Mouse (Mus musculus) adrenal gland, postnatal 14 days (tissue): Measurements from ENCODE around the gene Nlrp10. TPM values are rescaled to one million over a fixed set of nuclear protein-coding genes. Genes with fewer than 3 reads are reported as not detected.

Source experiments
- DNase-seq: peaks from one replicate; pipeline ENCODE4 v3.0.0; 2021; ENCODE audit warnings: mixed read lengths
- total RNA-seq: library from RNA; stranded (reverse); gene quantifications from 2 replicates; pipeline ENCODE4 v1.2.3, GENCODE M21; 2021

Gene Nlrp10
- total RNA-seq, 1 experiment from 2014 or later = 0.41 TPM

GRCm38 (mm10) chr7:108894320-108894719, 35.7 kb downstream of the Nlrp10 start, which contains the start of gene Olfr519:
TSS of gene Olfr519 (minus strand) at chr7:108894420.
- DNase-seq = no peak

- DNase-seq = no peak
Measured at GRCm38 (mm10) chr7:108884906-108885305, 45.1 kb downstream of the Nlrp10 start, which contains the start of gene Olfr518. TSS of gene Olfr518 (minus strand) at chr7:108885006.

- no peak for DNase-seq
Measured at GRCm38 (mm10) chr7:108872279-108872678, 57.7 kb downstream of the Nlrp10 start, which contains the start of gene Olfr517. TSS of gene Olfr517 (minus strand) at chr7:108872379.

Other genes starting within 250 kb of the Nlrp10 start
- not detected in 2 replicates for gene Olfr512, start 216.9 kb downstream of the Nlrp10 start, total RNA-seq
- gene Olfr513, start 179.2 kb downstream of the Nlrp10 start, total RNA-seq = not detected in 2 replicates
- gene Olfr514, start 104.2 kb downstream of the Nlrp10 start, total RNA-seq = not detected in 2 replicates
- gene Olfr516, start 79.6 kb downstream of the Nlrp10 start, total RNA-seq = not detected in 2 replicates
- not detected in 2 replicates for gene Olfr517, start 57.8 kb downstream of the Nlrp10 start, total RNA-seq
- gene Olfr518, start 45.2 kb downstream of the Nlrp10 start, total RNA-seq = not detected in 2 replicates
- gene Olfr519, start 35.8 kb downstream of the Nlrp10 start, total RNA-seq = not detected in 2 replicates
- 138 and 156 TPM in 2 replicates for gene Eif3f, start 4.2 kb upstream of the Nlrp10 start, total RNA-seq
- gene Tub, start 20.2 kb upstream of the Nlrp10 start, total RNA-seq = 26.7 and 33.3 TPM in 2 replicates
- 20.2 and 21.0 TPM in 2 replicates for gene Ric3, start 153.2 kb upstream of the Nlrp10 start, total RNA-seq
- gene Lmo1, start 245.0 kb upstream of the Nlrp10 start, total RNA-seq = 7.4 and 10.2 TPM in 2 replicates